Mouse (Mus musculus) embryonic facial prominence, embryonic 14.5 days (tissue): ENCODE data around the gene Med27. TPM values are rescaled to one million over a fixed set of nuclear protein-coding genes. Genes with fewer than 3 reads are reported as not detected.

Experiments used
- ATAC-seq: fragments of 200-750 bp; cut with Nextera tagmentation; 2 replicates; pipeline ENCODE4 v1.8.0; 2017; ENCODE audit warnings: low read depth, moderate number of reproducible peaks, moderate TSS enrichment
- DNase-seq: peaks from one replicate; pipeline ENCODE4 v3.0.0-alpha.2; 2015; ENCODE audit warnings: low spot score
- H3K27ac ChIP-seq: fragments of 300-500 bp; sonication (generic); replicated peaks from 2 replicates; pipeline ENCODE4 v1.5.1; 2014; ENCODE audit warnings: low read depth, mild to moderate bottlenecking, low read length, moderate library complexity
- H3K27me3 ChIP-seq: fragments of 300-500 bp; sonication (generic); replicated peaks from 2 replicates; pipeline ENCODE4 v1.6.1; 2014; ENCODE audit warnings: low read length; ENCODE audit not compliant: control insufficient read depth, insufficient read depth
- H3K36me3 ChIP-seq: fragments of 300-500 bp; sonication (generic); 2 replicates; pipeline ENCODE4 v1.6.1; 2014; ENCODE audit warnings: low read length, mixed read lengths; ENCODE audit not compliant: control insufficient read depth, insufficient read depth
- H3K4me1 ChIP-seq: fragments of 300-500 bp; sonication (generic); 2 replicates; pipeline ENCODE4 v1.6.1; 2014; ENCODE audit warnings: antibody characterized with exemption, low read length; ENCODE audit not compliant: control insufficient read depth, insufficient read depth
- H3K4me2 ChIP-seq: fragments of 300-500 bp; sonication (generic); 2 replicates; pipeline ENCODE4 v1.6.1; 2014; ENCODE audit warnings: low read depth, mild to moderate bottlenecking, low read length, moderate library complexity, mixed read lengths
- H3K4me3 ChIP-seq: fragments of 300-500 bp; sonication (generic); 2 replicates; pipeline ENCODE4 v1.5.1; 2014; ENCODE audit warnings: low read depth, mild to moderate bottlenecking, low read length
- H3K9ac ChIP-seq: fragments of 300-500 bp; sonication (generic); 2 replicates; pipeline ENCODE4 v1.6.1; 2014; ENCODE audit warnings: low read depth, mild to moderate bottlenecking, low read length, moderate library complexity, mixed read lengths
- H3K9me3 ChIP-seq: fragments of 300-500 bp; sonication (generic); 2 replicates; pipeline ENCODE4 v1.6.1; 2016; ENCODE audit warnings: low read length; ENCODE audit not compliant: control insufficient read depth
- WGBS: fragments of 180-500 bp; shearing (Covaris S2); extraction: QIAGEN DNeasy Blood & Tissue Kit; methylation state at CpG from one replicate; pipeline ENCODE4 v1.1.7; 2014; 5-methylcytosine and 5-hydroxymethylcytosine counted together
- polyA plus RNA-seq: library from polyadenylated mRNA; unstranded; fragments of >200 nt; fragmentation: Nextera tagmentation; extraction: Ambion mirVana; gene quantifications from 2 replicates; pipeline ENCODE4 v1.2.1, GENCODE M21; 2014

Med27 gene
- polyA plus RNA-seq, 1 experiment from 2014 or later = 50.9 TPM

DNA sequence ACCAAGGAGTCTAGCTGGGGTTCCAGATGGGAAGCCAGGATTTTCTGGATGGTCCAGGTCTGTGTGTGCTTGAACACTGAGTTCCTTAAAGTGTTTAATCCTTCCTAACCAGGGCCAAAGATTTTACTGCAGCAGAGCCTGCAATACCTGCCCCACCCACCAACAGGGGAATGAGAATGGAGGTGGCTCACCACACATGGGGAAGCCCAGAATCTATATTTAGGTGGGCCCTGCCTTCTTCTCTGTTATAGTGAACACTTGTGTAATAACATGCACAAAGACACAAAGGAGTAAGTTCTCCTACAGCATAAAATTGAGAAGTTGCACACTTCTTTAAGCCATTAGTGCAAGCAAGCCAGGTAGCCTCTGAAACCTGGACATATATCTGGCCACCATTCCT lies 36.5 kb downstream of the Med27 start:
- H3K9me3 ChIP-seq = no peaks in the 10 kb centered on the region

GRCm38 (mm10) chr2:29385405-29385804 lies 38.8 kb downstream of the Med27 start:
- Histone ChIP-seq H3K9me3 (no peaks in the 10 kb centered on the region), H3K27ac (no peak overlapping the region), H3K4me2 (no peak overlapping the region), H3K4me1 (no peaks in the 10 kb centered on the region), H3K27me3 (no peaks in the 10 kb centered on the region), H3K4me3 (no peak overlapping the region), H3K9ac (no peak overlapping the region), H3K36me3 (no peaks in the 10 kb centered on the region)
- no peak for ATAC-seq
- no peak for DNase-seq
- 52% methylated on average over 10 of the region's 10 CpGs for WGBS

More for the DNA sequence above, 36.5 kb downstream of the Med27 start:
- no peak overlapping the region for H3K27ac ChIP-seq
- H3K9ac ChIP-seq = no peak overlapping the region
- H3K27me3 ChIP-seq = no peaks in the 10 kb centered on the region
- no peaks in the 10 kb centered on the region for H3K4me1 ChIP-seq
- no peaks in the 10 kb centered on the region for H3K36me3 ChIP-seq
- ATAC-seq (no peak), DNase-seq (no peak)
- H3K4me2 ChIP-seq = no peak overlapping the region
- no peak overlapping the region for H3K4me3 ChIP-seq

- H3K36me3 ChIP-seq = no peaks in the 10 kb centered on the region
- H3K9ac ChIP-seq = no peak overlapping the region
- DNase-seq (no peak), ATAC-seq (no peak)
- H3K27ac ChIP-seq = no peak overlapping the region
- H3K27me3 ChIP-seq = no peaks in the 10 kb centered on the region
- 90% methylated on average over 2 of the region's 2 CpGs for WGBS
- H3K4me1 ChIP-seq = peaks cover 5% of the 10 kb centered on the region; the same call in 1 of the 2 replicates
- H3K4me3 ChIP-seq = no peak overlapping the region
- H3K4me2 ChIP-seq = no peak overlapping the region
- H3K9me3 ChIP-seq = no peaks in the 10 kb centered on the region
These were observed 40.6 kb downstream of the Med27 start for GRCm38 (mm10) chr2:29387268-29387667.

- Histone ChIP-seq H3K4me1 (peaks cover 5% of the 10 kb centered on the region; the same call in 1 of the 2 replicates), H3K9me3 (no peaks in the 10 kb centered on the region), H3K27ac (no peak overlapping the region), H3K27me3 (no peaks in the 10 kb centered on the region), H3K4me2 (no peak overlapping the region), H3K4me3 (no peak overlapping the region), H3K9ac (no peak overlapping the region), H3K36me3 (no peaks in the 10 kb centered on the region)
- ATAC-seq = no peak
- no peak for DNase-seq
- 88% methylated on average over 7 of the region's 7 CpGs for WGBS
These were observed 42.3 kb downstream of the Med27 start for GRCm38 (mm10) chr2:29388937-29389336.

GRCm38 (mm10) chr2:29391086-29391485 lies 44.5 kb downstream of the Med27 start:
- Histone ChIP-seq H3K27ac (no peak overlapping the region), H3K27me3 (no peaks in the 10 kb centered on the region), H3K4me1 (peaks cover 8% of the 10 kb centered on the region; the same call in 1 of the 2 replicates), H3K4me2 (no peak overlapping the region), H3K9me3 (no peaks in the 10 kb centered on the region), H3K4me3 (no peak overlapping the region), H3K9ac (no peak overlapping the region), H3K36me3 (no peaks in the 10 kb centered on the region)
- ATAC-seq (no peak), DNase-seq (peak; percentile 49)
- WGBS = 66% methylated on average over 4 of the region's 4 CpGs

GRCm38 (mm10) chr2:29391996-29392395 lies 45.4 kb downstream of the Med27 start:
- DNase-seq (no peak), ATAC-seq (no peak)
- H3K4me1 ChIP-seq = peaks cover 8% of the 10 kb centered on the region; the same call in 1 of the 2 replicates
- no peak overlapping the region for H3K9ac ChIP-seq
- H3K27me3 ChIP-seq = no peaks in the 10 kb centered on the region
- H3K4me2 ChIP-seq = no peak overlapping the region
- no peak overlapping the region for H3K27ac ChIP-seq
- H3K9me3 ChIP-seq = no peaks in the 10 kb centered on the region
- 56% methylated on average over 1 of the region's 1 CpGs for WGBS
- H3K36me3 ChIP-seq = no peaks in the 10 kb centered on the region
- H3K4me3 ChIP-seq = no peak overlapping the region

DNA sequence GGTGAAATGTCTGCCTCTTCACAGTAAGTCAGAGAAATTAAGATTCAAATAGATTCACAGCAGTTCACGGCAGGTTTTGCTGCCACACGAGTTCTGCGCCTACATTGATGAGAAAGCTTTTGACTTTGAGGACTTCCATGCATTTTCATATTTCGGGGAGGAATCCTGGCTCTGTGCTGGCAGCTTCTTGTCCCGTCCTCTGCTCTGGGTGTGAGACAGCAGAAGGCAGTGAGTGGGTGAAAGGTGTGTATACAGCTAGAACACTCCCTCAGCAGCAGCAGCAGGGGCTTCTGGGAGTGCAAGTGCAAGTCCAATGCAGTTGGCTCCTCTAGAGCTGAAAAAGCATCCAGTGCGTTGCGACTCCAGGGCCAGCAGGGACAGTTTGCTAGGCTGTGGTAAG lies 53.6 kb downstream of the Med27 start:
- peaks cover 2% of the 10 kb centered on the region; the same call in 1 of the 2 replicates for H3K4me1 ChIP-seq
- no peak overlapping the region for H3K9ac ChIP-seq
- no peak for DNase-seq
- H3K36me3 ChIP-seq = no peaks in the 10 kb centered on the region
- H3K27me3 ChIP-seq = no peaks in the 10 kb centered on the region
- no peak overlapping the region for H3K4me2 ChIP-seq
- no peak overlapping the region for H3K27ac ChIP-seq
- H3K4me3 ChIP-seq = no peak overlapping the region
- WGBS = 88% methylated on average over 7 of the region's 7 CpGs
- H3K9me3 ChIP-seq = no peaks in the 10 kb centered on the region
- no peak for ATAC-seq

- WGBS = 90% methylated on average over 3 of the region's 3 CpGs
- Histone ChIP-seq H3K4me2 (no peak overlapping the region), H3K27me3 (no peaks in the 10 kb centered on the region), H3K27ac (no peak overlapping the region), H3K36me3 (no peaks in the 10 kb centered on the region), H3K9me3 (no peaks in the 10 kb centered on the region), H3K4me3 (no peak overlapping the region), H3K4me1 (no peaks in the 10 kb centered on the region), H3K9ac (no peak overlapping the region)
- no peak for ATAC-seq
- DNase-seq = no peak
These were observed 54.2 kb downstream of the Med27 start for GRCm38 (mm10) chr2:29400812-29401211.

DNA sequence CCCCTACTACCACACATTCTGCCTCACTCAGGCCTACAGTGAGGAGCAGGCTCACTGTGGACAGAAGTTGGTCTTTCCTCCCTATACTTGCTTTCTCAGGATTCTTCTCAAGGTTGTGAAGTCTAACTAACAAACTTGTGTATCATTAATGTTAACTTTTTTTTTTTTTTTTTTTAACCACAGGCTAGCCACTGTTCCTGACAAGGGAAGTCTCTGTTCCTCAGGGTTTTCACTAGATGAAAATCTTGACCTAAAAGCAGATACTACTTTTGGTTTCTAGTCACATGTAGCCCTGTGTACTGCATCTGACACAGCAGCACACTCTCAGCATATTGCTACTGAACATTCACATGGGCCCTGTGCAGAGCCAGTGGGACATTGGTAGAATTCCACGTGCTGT lies 55.2 kb downstream of the Med27 start:
- no peaks in the 10 kb centered on the region for H3K27me3 ChIP-seq
- no peak overlapping the region for H3K9ac ChIP-seq
- DNase-seq = no peak
- 67% methylated on average over 1 of the region's 1 CpGs for WGBS
- H3K4me1 ChIP-seq = no peaks in the 10 kb centered on the region
- no peaks in the 10 kb centered on the region for H3K9me3 ChIP-seq
- H3K4me2 ChIP-seq = no peak overlapping the region
- H3K36me3 ChIP-seq = no peaks in the 10 kb centered on the region
- H3K27ac ChIP-seq = no peak overlapping the region
- no peak overlapping the region for H3K4me3 ChIP-seq
- no peak for ATAC-seq
